Mouse (Mus musculus): ENCODE results near the gene Bpifb1. TPM values are rescaled to one million over a fixed set of nuclear protein-coding genes. Genes with fewer than 3 reads are reported as not detected.
A peak's percentile ranks its signal among the peaks of the same experiment; 100 is the strongest.

Gene Bpifb1
- polyA plus RNA-seq, 1 experiment from 2014 or later = not detected

GRCm38 (mm10) chr2:154211881-154212280 lies 21.3 kb downstream of the Bpifb1 start:
- WGBS = 89% methylated on average over 4 of the region's 4 CpGs
- Histone ChIP-seq H3K4me2 (ENCODE audit: low read depth, low read length) (no peak overlapping the region), H3K36me3 (replicated peaks; ENCODE audit: control insufficient read depth, insufficient read depth, low read depth, low read length) (no peaks in the 10 kb centered on the region), H3K9me3 (replicated peaks; ENCODE audit: control insufficient read depth, low read length) (no peaks in the 10 kb centered on the region), H3K9ac (replicated peaks; ENCODE audit: low read length) (no peak overlapping the region), H3K27me3 (ENCODE audit: control insufficient read depth, insufficient read depth, low read length) (no peaks in the 10 kb centered on the region), H3K27ac (replicated peaks; ENCODE audit: low read depth, low read length) (no peak overlapping the region), H3K4me3 (ENCODE audit: low read depth, low read length) (no peak overlapping the region), H3K4me1 (ENCODE audit: control insufficient read depth, insufficient read depth, low read length) (no peaks in the 10 kb centered on the region)
- ATAC-seq (replicated peaks; ENCODE audit: insufficient number of reproducible peaks, low FRiP score, low TSS enrichment, low read depth) (no peak), DNase-seq (ENCODE audit: low spot score) (no peak)

- H3K4me2 ChIP-seq (ENCODE audit: low read depth, low read length) = no peak overlapping the region
- no peak overlapping the region for H3K27ac ChIP-seq (replicated peaks; ENCODE audit: low read depth, low read length)
- peak; percentile 83 for DNase-seq (ENCODE audit: low spot score)
- no peak overlapping the region for H3K9ac ChIP-seq (replicated peaks; ENCODE audit: low read length)
- no peaks in the 10 kb centered on the region for H3K36me3 ChIP-seq (replicated peaks; ENCODE audit: control insufficient read depth, insufficient read depth, low read depth, low read length)
- H3K4me1 ChIP-seq (ENCODE audit: control insufficient read depth, insufficient read depth, low read length) = no peaks in the 10 kb centered on the region
- ATAC-seq (replicated peaks; ENCODE audit: insufficient number of reproducible peaks, low FRiP score, low TSS enrichment, low read depth) = no peak; the same call in 1 of the 2 replicates
- no peaks in the 10 kb centered on the region for H3K9me3 ChIP-seq (replicated peaks; ENCODE audit: control insufficient read depth, low read length)
- 13% methylated on average over 5 of the region's 5 CpGs for WGBS
- H3K4me3 ChIP-seq (ENCODE audit: low read depth, low read length) = no peak overlapping the region
- no peaks in the 10 kb centered on the region for H3K27me3 ChIP-seq (ENCODE audit: control insufficient read depth, insufficient read depth, low read length)
Measured at GRCm38 (mm10) chr2:154215191-154215590, 24.6 kb downstream of the Bpifb1 start.

GRCm38 (mm10) chr2:154219950-154220349 lies 29.3 kb downstream of the Bpifb1 start:
- Histone ChIP-seq H3K36me3 (replicated peaks; ENCODE audit: control insufficient read depth, insufficient read depth, low read depth, low read length) (no peaks in the 10 kb centered on the region), H3K27me3 (ENCODE audit: control insufficient read depth, insufficient read depth, low read length) (no peaks in the 10 kb centered on the region), H3K4me3 (ENCODE audit: low read depth, low read length) (no peak overlapping the region), H3K9me3 (replicated peaks; ENCODE audit: control insufficient read depth, low read length) (no peaks in the 10 kb centered on the region), H3K4me2 (ENCODE audit: low read depth, low read length) (no peak overlapping the region), H3K4me1 (ENCODE audit: control insufficient read depth, insufficient read depth, low read length) (peaks cover 6% of the 10 kb centered on the region), H3K27ac (replicated peaks; ENCODE audit: low read depth, low read length) (no peak overlapping the region), H3K9ac (replicated peaks; ENCODE audit: low read length) (no peak overlapping the region)
- no peak for ATAC-seq (replicated peaks; ENCODE audit: insufficient number of reproducible peaks, low FRiP score, low TSS enrichment, low read depth)
- no peak for DNase-seq (ENCODE audit: low spot score)
- WGBS = 77% methylated on average over 5 of the region's 5 CpGs

- Histone ChIP-seq H3K4me3 (ENCODE audit: low read depth, low read length) (no peak within 1 kb of the TSS), H3K27me3 (ENCODE audit: control insufficient read depth, insufficient read depth, low read length) (no peaks in the 10 kb centered on the region), H3K27ac (replicated peaks; ENCODE audit: low read depth, low read length) (no peak within 1 kb of the TSS), H3K9ac (replicated peaks; ENCODE audit: low read length) (no peak within 1 kb of the TSS), H3K4me2 (ENCODE audit: low read depth, low read length) (peak within 1 kb of the TSS; percentile 4; the same call in 1 of the 2 replicates), H3K36me3 (replicated peaks; ENCODE audit: control insufficient read depth, insufficient read depth, low read depth, low read length) (no peaks in the 10 kb centered on the region), H3K9me3 (replicated peaks; ENCODE audit: control insufficient read depth, low read length) (no peaks in the 10 kb centered on the region), H3K4me1 (ENCODE audit: control insufficient read depth, insufficient read depth, low read length) (peaks cover 6% of the 10 kb centered on the region)
- no peak; the same call in 1 of the 2 replicates for ATAC-seq (replicated peaks; ENCODE audit: insufficient number of reproducible peaks, low FRiP score, low TSS enrichment, low read depth)
- DNase-seq (ENCODE audit: low spot score) = peak; percentile 66
- WGBS = 5% methylated on average over 14 of the region's 14 CpGs
Measured at GRCm38 (mm10) chr2:154223265-154223916, 32.8 kb downstream of the Bpifb1 start, which contains the start of gene Bpifb5. Gene Bpifb5, plus strand, starts transcription at chr2:154223742.

GRCm38 (mm10) chr2:154223917-154224273 lies 33.3 kb downstream of the Bpifb1 start:
- Histone ChIP-seq H3K4me2 (ENCODE audit: low read depth, low read length) (no peak overlapping the region), H3K27ac (replicated peaks; ENCODE audit: low read depth, low read length) (no peak overlapping the region), H3K9ac (replicated peaks; ENCODE audit: low read length) (no peak overlapping the region), H3K4me3 (ENCODE audit: low read depth, low read length) (no peak overlapping the region), H3K36me3 (replicated peaks; ENCODE audit: control insufficient read depth, insufficient read depth, low read depth, low read length) (no peaks in the 10 kb centered on the region), H3K4me1 (ENCODE audit: control insufficient read depth, insufficient read depth, low read length) (peaks cover 6% of the 10 kb centered on the region), H3K27me3 (ENCODE audit: control insufficient read depth, insufficient read depth, low read length) (no peaks in the 10 kb centered on the region), H3K9me3 (replicated peaks; ENCODE audit: control insufficient read depth, low read length) (no peaks in the 10 kb centered on the region)
- DNase-seq (ENCODE audit: low spot score) (no peak), ATAC-seq (replicated peaks; ENCODE audit: insufficient number of reproducible peaks, low FRiP score, low TSS enrichment, low read depth) (0 out of 2 replicates have a peak, but pooled peaks have one; percentile 44)
- 11% methylated on average over 2 of the region's 2 CpGs for WGBS

- 62% methylated on average over 4 of the region's 4 CpGs for WGBS
- H3K4me3 ChIP-seq (ENCODE audit: low read depth, low read length) = no peak overlapping the region
- no peak overlapping the region for H3K4me2 ChIP-seq (ENCODE audit: low read depth, low read length)
- H3K9ac ChIP-seq (replicated peaks; ENCODE audit: low read length) = no peak overlapping the region
- H3K9me3 ChIP-seq (replicated peaks; ENCODE audit: control insufficient read depth, low read length) = no peaks in the 10 kb centered on the region
- ATAC-seq (replicated peaks; ENCODE audit: insufficient number of reproducible peaks, low FRiP score, low TSS enrichment, low read depth) (no peak), DNase-seq (ENCODE audit: low spot score) (peak; percentile 38)
- H3K36me3 ChIP-seq (replicated peaks; ENCODE audit: control insufficient read depth, insufficient read depth, low read depth, low read length) = no peaks in the 10 kb centered on the region
- H3K4me1 ChIP-seq (ENCODE audit: control insufficient read depth, insufficient read depth, low read length) = peaks cover 6% of the 10 kb centered on the region
- no peaks in the 10 kb centered on the region for H3K27me3 ChIP-seq (ENCODE audit: control insufficient read depth, insufficient read depth, low read length)
- H3K27ac ChIP-seq (replicated peaks; ENCODE audit: low read depth, low read length) = no peak overlapping the region
Measured at GRCm38 (mm10) chr2:154226991-154227390, 36.4 kb downstream of the Bpifb1 start.

- Histone ChIP-seq H3K4me1 (ENCODE audit: control insufficient read depth, insufficient read depth, low read length) (peaks cover 6% of the 10 kb centered on the region), H3K27me3 (ENCODE audit: control insufficient read depth, insufficient read depth, low read length) (no peaks in the 10 kb centered on the region), H3K9ac (replicated peaks; ENCODE audit: low read length) (no peak overlapping the region), H3K9me3 (replicated peaks; ENCODE audit: control insufficient read depth, low read length) (no peaks in the 10 kb centered on the region), H3K27ac (replicated peaks; ENCODE audit: low read depth, low read length) (no peak overlapping the region), H3K4me3 (ENCODE audit: low read depth, low read length) (no peak overlapping the region), H3K4me2 (ENCODE audit: low read depth, low read length) (no peak overlapping the region), H3K36me3 (replicated peaks; ENCODE audit: control insufficient read depth, insufficient read depth, low read depth, low read length) (no peaks in the 10 kb centered on the region)
- no peak for ATAC-seq (replicated peaks; ENCODE audit: insufficient number of reproducible peaks, low FRiP score, low TSS enrichment, low read depth)
- DNase-seq (ENCODE audit: low spot score) = no peak
- WGBS = 90% methylated on average over 5 of the region's 5 CpGs
Measured at GRCm38 (mm10) chr2:154227830-154228229, 37.2 kb downstream of the Bpifb1 start.

- no peaks in the 10 kb centered on the region for H3K36me3 ChIP-seq (replicated peaks; ENCODE audit: control insufficient read depth, insufficient read depth, low read depth, low read length)
- H3K4me3 ChIP-seq (ENCODE audit: low read depth, low read length) = no peak overlapping the region
- ATAC-seq (replicated peaks; ENCODE audit: insufficient number of reproducible peaks, low FRiP score, low TSS enrichment, low read depth) (no peak), DNase-seq (ENCODE audit: low spot score) (no peak)
- no peak overlapping the region for H3K27ac ChIP-seq (replicated peaks; ENCODE audit: low read depth, low read length)
- 94% methylated on average over 6 of the region's 6 CpGs for WGBS
- H3K4me1 ChIP-seq (ENCODE audit: control insufficient read depth, insufficient read depth, low read length) = no peaks in the 10 kb centered on the region
- H3K4me2 ChIP-seq (ENCODE audit: low read depth, low read length) = no peak overlapping the region
- H3K27me3 ChIP-seq (ENCODE audit: control insufficient read depth, insufficient read depth, low read length) = no peaks in the 10 kb centered on the region
- no peak overlapping the region for H3K9ac ChIP-seq (replicated peaks; ENCODE audit: low read length)
- H3K9me3 ChIP-seq (replicated peaks; ENCODE audit: control insufficient read depth, low read length) = no peaks in the 10 kb centered on the region
Measured at GRCm38 (mm10) chr2:154233426-154233825, 42.8 kb downstream of the Bpifb1 start.
